Mouse (Mus musculus): ENCODE measurements around the gene Fuz.
A peak's percentile ranks its signal among the peaks of the same experiment; 100 is the strongest.

Gene Fuz

DNA sequence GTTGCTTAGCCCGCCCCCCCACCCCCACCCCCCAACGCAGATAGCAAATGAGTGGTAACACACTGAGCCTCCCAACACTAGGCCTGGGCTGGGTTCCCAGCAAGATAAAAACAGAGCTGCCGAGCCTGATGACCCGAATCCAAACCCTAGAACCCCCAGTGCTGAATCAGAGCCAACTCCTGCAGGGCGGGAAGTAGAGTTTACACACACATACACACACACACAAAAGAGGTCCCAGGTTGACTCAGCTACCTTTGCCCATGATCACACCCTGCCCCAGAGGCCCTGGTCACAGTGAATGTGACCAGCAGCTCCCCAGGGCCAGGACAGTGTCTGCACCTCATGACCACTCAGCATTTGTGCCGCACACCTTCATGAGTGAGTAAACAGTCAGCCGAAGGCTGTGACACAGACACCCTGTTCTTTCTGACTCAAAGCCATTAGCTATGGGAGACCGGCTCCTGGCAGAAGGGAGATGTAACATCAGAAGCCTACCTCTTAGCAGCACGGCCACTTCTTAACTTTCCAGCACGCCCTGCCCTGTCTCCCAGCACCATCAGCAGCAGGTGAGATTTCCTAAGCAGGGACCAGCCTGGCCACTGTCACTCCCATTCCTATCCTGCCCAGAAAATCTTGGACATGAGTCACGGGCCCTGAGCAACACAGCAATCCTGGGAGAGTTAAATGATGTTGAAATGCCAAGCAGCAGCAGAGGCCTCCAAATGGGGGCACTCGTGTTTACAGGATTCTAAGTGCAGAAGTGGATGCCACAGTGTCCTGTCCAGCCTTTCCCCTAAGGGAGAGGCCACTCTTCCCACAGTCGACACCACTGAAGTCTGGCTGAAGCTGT is 7.4 kb upstream of the Fuz start:
- DNase-seq (ENCODE audit: low spot score in 2 of 2), result no peak

DNA sequence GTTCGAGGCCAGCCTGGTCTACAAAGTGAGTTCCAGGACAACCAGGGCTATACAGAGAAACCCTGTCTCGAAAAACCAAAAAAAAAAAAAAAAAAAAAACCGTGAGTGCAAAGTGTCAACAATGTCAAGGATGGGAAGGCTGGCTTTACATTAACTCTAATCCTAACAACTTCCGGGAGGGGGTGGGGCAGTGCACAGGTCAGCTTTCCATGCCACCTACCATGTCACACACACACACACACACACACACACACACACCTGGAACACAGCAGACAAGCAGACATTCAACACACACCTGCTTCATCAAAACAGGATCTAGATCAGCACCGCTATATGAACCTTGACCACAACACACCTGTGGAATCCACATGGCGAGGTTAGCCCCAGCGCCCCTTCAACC is 5.7 kb upstream of the Fuz start:
- DNase-seq (ENCODE audit: low spot score in 2 of 2), result no peak

DNA sequence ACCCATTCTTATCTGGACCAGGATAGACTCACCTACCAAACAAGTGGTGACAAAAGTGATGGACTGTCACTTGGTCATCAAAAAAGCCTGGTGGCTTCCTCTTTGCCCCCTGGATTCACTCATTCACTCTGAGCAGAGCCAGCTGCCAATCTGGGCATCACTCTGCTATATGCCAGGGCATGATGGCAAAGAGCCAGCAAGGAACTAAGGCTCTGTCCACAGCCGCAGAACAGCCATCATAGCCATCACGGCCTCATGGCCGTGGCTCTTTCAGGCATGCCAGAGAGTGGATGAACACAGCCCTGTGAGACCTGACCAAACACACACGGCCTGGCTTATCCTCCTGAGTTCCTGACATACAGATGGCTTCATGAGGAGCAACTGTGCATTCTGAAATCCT is 5.1 kb upstream of the Fuz start:
- peak in 1 of 2 experiments; percentile 52 for DNase-seq (ENCODE audit: low spot score in 2 of 2)

DNA sequence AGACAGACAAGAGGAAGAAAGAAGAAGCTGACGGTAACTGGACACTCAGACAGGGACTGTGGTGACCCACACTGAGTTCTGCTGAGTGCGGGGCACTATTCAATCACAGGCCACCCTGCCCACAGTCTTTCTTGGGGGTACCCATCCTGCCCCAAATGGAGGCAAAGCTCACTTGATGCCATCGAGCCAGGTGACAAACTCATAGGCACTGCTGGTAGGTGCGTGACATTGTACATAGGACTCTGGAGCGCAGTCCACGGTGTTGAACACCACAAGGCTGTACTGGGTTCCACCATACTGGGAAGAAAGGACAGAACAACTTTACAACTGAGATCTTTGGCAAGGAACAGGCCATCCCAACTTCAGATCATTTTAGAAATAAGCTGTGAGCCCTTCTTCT is 4.3 kb upstream of the Fuz start:
- DNase-seq (ENCODE audit: low spot score in 2 of 2), result no peak

DNA sequence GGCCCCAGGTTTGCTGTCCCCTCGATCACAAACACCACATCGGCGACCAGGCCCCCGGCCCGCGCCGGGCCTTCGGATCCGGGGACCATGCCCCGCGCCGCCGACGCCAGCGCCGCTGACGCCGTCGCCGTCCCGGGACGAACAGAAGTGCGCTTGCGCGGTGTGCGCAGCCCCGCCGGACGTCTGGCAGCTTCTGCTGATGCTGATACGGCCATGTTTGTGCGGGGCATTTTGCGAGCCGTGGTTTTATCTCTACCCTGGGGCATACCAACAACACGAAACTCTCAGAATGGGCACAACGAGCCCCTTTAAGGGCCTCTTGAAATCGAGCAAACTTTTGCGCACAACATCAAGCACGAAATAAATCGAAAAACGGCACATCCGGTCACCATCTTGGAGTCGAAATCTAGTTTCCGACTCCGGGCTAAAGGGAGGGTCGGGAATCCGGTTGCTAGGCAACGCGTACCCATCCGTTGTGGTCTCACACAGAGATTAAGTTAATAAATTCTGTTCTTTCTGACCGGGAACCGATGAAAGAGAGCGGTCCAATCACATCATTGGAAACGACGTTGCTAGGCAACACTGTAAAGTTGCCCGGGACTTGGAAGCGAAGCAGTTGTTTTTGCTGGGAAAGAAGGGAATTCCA is 3.5 kb upstream of the Fuz start, which contains the start of gene Med25:
TSS of gene Med25 (minus strand) at position 437 of the 646 bp plus-strand sequence.
- peak; percentile 72 to 87 for DNase-seq (ENCODE audit: low spot score in 2 of 2)

DNA sequence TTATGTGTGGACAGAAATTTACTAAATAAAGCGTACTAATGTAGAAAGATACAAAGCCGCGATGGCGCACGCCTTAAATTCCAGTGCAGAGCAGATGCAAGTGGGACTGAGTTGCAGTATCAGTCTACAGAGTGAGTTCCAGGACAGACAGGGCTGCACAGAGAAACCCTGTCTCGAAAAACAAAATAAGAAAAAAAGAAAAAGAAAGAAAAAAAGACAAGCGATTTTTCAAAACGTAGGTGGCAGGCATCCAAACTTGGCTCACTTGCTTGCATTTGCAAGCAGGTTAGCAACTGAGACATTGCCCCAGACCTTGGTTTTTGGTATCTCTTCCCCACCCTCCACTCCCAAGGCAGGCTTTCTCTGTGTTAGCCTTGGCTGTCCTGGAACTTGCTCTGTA is 2.7 kb upstream of the Fuz start:
- no peak for DNase-seq (ENCODE audit: low spot score in 2 of 2)

DNA sequence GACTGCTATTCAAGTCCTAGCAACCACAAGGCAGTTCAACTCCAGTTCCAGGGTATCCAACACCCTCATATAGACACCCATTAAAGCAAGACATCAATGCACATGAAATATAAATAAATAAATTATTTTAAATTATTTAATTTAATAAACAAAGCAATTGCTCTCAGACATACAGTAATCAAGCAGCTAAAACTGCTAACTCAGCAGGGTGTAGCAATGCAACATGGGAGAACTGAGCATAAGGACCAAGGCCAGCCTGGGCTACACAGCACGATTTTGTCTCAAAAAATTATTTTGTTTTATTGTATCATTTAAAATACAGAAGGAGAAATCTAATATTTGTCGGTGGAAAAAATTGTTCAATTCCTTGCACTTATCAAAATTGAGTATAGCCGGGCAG is 1.7 kb upstream of the Fuz start:
- no peak for DNase-seq (ENCODE audit: low spot score in 2 of 2)

DNA sequence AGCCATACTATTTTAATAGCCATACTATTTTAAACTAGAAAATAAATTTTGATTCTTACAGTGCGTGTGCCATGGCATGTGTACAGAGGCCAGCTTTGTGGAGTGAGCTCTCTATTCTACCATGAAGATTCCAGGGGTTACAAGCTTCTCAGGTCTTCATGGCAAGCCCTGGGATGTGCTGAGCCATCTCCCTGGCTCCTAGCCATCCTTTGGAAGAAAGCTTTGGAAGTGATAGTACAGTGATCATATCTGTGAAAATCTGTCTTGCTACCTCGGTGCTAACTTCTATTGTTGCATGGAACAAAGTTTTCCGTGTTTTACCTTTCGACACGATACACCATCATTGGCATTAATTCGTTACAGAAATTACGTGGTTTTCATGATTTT is 680 bp upstream of the Fuz start:
- no peak for DNase-seq (ENCODE audit: low spot score in 2 of 2)

DNA sequence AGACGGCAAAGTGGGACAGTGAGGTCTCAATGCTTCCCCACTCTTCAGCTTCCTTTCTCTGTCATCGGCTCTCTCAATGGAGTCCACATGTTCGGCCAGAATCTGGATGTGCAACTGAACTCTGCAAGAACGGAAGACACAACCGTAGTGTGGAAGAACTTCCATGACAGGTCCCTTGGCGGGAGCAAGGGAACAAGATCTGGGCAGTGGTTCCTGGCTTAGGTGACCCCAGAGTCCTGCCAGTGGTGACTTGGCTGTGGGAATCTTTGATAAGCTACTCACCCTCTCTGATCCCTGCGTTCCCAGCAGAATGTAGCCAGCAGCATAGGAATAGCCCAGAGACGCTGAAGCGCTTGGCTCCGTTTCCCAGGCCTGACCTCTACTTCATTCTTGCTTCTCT is 620 bp downstream of the Fuz start:
- DNase-seq (ENCODE audit: low spot score in 2 of 2), result no peak

DNA sequence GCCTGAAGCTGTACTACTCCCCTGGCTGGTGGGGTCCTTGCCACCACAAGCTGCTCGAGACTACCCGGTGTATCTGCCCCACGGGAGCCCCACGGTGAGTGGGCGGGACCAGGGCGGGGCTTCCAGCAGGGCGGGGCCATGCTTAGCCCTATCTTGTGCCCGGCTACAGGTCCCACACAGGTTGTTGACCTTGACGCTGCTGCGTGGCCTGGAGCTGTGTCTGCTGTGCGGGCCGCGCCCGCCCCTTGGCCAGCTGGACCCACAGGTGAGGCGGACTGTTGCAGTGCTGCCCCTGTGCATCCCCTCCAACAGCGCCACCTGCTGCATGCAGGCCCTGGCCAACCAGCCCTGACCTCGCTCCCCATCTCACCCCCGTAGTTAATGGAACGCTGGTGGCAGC is 2.7 kb downstream of the Fuz start:
- DNase-seq (ENCODE audit: low spot score in 2 of 2), result no peak

DNA sequence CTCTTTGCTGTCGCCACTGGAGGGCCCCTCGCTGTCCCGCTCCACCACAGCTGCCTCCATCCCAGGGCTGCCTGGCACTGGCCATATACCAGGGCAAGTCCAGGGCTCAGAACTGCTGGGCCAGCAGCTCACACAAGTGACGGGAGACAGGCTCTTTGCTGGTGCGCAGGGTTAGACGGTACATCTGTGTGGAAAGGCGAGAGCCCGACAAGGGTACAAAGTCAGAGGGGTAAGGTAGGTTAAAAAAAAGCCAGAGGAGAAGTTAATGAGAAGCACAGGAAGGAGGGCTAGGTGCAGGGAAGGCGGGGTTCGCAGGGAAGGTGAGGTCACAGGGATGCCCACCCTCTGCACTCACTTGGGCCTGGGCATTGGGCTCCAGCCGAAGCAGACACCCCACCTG is 4.8 kb downstream of the Fuz start:
- no peak for DNase-seq (ENCODE audit: low spot score in 2 of 2)

DNA sequence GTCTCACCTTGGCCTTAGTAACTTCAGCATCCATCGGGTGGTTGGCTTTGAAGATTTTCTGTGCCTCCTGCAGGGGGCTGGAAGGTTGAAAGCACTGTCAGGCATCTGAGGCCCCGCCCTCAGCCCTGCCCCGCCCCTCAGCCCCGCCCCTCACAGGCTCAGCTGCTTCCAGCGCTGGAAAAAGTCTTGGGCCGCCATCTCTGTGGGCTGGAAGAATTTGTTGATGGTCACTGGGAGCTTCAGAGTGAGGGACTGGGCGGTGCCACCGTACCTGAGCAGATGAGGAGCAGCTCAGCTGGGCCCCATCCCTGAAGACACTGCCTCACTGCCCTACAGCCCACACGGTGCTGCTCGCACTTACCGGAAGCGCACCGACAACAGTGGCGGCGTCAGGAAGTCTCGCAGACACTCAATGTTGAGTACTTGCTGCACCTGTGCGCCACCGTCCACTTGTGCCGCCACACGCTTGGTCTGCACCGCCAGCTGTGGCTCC is 5.4 kb downstream of the Fuz start:
- no peak for DNase-seq (ENCODE audit: low spot score in 2 of 2)

DNA sequence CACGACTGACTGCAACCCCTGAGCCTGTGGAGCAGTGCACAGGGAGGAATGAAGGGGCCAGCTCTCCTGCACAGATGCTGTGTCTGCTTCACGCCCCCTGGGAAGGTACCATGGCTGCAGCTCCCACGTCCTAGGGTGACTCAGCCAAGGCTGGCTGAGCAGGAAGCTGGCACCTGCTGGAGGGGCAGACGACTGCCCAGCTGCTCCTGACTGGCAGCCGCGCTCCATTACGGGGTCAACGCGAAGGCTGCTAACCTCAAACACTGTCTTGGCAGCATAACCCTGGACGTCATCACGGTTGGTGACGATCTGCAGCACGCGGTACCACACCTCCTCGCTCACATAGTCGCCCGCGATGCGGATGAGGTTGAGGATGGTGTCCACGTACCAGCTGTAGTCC is 9.6 kb downstream of the Fuz start:
- DNase-seq (ENCODE audit: low spot score in 2 of 2), result no peak

DNA sequence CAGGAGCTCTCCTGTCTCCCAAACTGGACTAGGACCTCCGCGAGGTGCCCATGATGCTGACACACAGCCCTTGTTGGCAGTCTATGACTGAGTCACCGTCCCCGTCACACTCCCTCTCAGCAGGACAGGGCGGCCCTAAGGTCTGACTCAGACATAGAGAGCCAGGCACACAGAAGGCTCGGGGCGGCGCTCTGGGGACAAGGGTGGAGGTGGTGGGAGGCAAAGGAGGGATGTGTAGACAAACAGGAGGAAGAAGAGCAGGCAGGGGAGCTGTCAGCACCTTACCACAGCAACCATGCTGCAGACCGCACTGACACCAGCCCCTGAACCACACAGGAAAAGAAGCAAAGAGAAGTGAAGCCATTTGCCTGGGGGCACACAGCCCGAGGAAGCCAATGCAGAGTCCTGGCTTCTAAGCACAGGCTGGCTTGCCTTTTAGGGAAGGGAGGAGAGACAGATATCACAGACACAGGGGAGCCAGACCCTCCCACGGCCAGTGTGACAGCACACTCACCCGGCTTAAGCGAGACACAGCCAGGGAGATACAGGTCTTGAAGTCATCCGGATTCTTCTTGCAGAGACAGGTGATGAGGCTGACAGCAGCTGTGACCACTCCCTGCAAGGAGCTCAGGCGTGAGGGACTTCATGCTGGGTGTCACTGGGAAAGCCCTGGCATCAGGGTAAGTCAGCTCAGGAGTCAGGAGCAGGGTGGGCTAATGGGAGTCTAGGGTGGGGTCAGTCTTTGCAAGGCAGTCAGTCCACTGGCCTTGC is 13.0 kb downstream of the Fuz start:
- DNase-seq (ENCODE audit: low spot score in 2 of 2), result no peak

DNA sequence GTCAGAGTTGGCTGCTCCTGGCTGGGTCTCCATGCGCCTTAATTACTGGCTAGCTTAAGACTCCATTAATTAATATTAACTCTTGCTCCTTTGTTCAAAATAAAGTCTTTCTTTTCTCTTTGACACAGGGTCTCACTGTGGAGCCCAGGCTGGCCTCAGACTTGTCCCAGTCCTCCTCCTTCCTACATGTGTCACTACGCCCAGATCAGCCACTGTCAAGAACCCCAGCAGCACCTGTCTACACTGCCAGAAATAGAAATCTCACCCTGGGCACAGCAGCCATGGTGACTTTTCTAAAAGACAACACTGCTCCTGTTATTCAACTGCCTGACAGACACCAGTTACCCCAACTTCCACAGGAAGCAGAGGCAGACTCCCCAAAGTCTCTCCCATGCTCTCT is 18.5 kb downstream of the Fuz start:
- DNase-seq (ENCODE audit: low spot score in 2 of 2), result no peak

DNA sequence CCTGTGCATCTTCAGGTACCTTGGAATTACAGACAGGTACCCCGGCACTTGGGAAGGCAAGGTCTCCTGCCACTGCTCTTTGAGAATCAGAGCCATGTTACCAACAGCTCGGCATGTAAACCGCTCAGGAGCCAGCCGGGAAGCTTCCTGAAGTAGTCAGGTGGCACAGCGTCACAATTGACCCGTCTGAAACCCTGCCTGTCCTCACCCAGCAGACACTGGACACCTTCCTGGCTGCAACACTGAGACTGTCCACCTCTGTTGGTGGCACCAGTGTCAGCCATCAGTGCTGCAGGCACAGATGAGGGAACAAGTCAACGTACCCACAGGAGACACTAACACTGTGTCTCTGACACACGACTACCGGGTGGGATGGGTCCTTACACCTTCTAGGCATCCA is 19.4 kb downstream of the Fuz start:
- no peak for DNase-seq (ENCODE audit: low spot score in 2 of 2)

DNA sequence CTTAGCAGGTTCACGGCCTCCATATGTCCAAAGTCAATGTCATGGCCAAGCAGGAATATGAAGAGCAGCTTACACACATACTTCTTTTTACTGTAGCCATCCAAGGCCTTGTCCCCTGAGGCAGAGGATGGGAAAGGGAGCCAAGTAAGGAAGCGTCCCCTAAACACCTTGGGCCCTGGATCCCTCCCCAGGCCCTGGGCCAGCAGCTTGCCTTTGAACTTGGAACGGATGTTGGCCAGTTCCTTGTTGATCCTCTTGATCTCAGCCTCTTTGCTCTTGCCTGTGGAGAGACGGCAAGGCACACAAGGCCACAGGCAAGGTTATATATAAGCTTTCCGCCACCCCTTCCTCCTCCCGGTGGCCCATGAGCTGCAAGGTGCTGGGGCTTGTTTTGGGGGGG is 20.3 kb downstream of the Fuz start:
- no peak for DNase-seq (ENCODE audit: low spot score in 2 of 2)

DNA sequence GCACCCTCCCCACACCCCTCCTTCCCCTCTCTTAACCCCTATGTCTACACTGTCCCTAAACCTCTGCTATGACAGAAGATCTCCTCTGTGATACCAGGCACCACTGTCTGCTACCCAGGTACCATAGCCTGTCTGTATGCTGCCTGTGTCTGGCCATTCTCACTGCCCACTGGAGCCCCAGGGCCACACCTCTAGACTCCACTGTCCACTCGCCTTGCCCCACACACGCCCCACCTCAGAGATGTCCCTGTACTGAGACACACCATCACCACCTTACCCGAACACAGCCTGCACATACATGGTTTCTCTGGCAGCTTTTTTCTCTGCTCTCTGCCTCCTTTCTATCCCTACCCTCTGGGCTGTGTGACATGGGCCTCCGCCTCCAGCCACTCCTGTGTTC is 21.0 kb downstream of the Fuz start:
- no peak for DNase-seq (ENCODE audit: low spot score in 2 of 2)

DNA sequence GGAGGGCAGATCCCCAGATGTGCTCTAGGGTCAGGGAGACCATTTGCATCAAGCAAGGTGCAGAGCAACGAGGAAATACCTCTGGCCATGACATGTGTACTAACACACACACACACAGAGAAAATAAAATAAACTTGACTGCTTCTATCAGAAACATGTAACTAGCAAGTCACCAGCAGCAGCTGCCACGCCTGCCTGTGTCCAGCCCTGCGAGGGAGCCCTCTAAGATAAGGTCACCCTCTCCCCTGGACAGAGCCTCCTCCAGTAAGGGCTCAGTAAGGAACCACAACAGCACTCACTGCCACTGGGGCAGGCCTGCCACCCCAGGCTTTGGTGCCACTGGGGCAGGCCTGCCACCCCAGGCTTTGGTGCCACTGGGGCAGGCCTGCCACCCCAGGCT is 22.3 kb downstream of the Fuz start:
- no peak for DNase-seq (ENCODE audit: low spot score in 2 of 2)

DNA sequence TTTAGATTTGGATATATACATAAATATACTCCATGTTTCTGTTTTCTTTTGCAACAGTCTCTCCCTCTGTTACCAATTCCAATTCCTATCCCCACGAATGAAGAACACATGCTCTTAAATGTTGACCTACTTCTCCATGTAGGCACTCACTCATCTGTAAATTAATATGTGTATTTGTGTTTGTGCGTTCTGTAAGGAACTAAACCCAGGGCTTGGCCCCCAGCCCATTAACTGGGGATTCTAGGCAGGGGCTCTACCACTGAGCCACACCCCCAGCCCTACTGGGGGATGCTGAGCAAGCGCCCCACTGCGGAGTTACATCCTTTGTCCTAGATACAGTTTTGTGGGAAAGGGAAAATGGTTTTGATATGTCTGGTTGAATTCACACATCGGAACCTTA is 23.2 kb downstream of the Fuz start:
- DNase-seq (ENCODE audit: low spot score in 2 of 2), result no peak

DNA sequence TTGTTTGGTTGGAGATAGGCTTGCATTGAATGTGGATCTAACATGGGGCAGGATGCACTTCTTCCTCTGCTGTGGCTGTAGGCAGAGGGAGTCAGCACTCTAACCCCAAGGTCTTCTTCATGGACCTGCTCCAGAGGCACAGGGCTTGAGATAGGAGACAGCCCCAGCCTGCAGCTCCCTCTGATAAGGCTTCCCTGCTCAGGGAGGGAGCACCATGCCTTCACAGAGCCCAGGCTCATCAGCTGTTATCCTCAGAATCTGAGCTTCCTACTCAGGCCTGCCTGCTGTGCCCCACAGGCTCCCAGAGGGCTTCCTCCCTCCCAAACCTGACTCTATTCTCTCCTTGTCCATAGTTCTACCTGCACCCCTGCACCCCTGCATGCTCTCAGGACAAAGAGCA is 26.7 kb downstream of the Fuz start:
- no peak for DNase-seq (ENCODE audit: low spot score in 2 of 2)

DNA sequence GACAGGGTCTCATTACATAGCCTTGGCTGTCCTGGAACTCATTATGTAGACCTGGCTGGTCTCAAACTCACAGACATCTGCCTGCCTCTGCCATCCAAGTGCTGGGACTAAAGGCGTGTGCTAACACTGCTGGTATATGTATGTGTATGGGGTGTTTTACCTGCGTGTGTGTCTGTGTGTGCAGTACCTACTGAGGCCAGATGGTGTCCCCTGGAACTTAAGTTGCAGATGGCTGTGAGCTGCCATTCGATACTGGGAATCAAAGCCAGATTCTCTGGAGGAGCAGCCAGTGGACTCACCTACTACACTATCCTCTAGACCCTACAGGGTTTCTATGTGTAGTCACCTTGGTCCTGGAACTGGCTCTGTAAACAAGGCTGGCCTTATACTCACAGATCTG is 29.6 kb downstream of the Fuz start:
- peak in 1 of 2 experiments; percentile 32 for DNase-seq (ENCODE audit: low spot score in 2 of 2)

DNA sequence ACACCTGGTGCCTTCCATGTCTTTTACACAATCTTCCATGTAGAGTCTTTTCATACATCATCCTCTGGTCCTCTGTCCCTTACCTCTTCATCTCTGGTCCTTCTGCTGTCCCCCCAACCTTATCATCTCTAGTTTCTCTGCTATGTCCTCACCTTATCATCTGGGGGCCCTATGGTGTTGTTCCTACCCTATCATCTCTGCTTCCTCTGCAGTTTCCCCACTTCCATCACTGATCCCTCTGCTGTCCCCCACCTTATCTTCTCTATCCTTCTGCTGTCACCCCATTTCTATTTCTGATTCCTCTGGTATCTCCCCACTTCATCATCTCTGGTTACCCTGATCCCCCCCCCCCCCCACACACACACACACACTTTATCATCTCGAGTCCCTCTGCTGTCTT is 32.7 kb downstream of the Fuz start:
- no peak for DNase-seq (ENCODE audit: low spot score in 2 of 2)

Data from cerebellum, postnatal 4 days (tissue).